Mouse (Mus musculus): ENCODE measurements at regions not wholly inside any gene's neighbourhood (a gene's known extent, or its start where the extent isn't known, plus 50 kb on each side); places are given as distances from the start of the nearest gene placed in this dataset.

GRCm38 (mm10) chr2:147907341-147907740 is 139.4 kb downstream of the Foxa2 start:
- no peak for DNase-seq

DNA sequence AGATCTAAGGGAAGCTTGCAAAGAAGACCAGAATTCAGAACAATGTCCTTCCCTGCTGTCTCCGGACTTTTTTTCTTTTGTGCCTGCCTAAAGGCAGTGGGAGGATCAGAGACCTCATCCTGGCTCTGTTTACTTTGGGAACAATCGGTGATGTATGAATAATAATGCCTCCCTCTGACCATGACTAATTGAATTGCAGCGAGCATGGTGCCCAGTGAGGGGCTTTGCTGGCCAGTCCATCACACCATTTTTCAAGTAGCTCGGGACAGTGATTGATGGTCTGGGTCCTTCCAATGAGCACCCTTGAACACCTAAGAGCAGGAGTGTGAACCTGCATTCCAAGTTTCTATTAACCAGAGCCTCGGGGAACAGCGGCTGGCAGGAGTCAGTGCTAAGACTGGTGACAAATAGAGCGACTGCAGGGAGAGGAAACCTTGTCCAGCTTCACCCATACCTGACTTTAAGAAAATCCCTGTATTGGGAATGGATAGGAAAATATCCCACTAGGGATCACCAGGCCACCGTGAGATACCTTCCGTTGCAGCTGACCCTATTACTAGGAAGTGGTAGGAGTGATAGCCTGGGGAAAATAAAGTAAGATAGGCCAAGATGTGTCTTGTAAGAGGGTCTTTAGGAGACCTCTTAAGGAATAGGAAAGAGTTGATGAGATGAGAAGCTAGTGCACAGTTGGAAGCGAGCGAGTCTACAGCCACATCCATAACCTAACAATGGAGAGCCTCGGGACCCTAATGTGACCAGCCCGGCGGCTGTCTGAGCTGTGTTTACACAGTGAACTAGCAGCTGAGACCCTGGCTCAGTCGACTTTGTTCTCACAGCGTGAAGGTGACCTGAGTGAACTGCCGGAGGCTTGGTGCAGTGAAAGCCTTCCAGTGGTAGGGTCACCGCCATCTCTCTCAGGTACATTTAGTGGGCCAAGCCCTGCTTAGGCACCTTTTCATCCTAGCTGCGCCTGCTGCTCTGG is 140.7 kb downstream of the Foxa2 start:
- DNase-seq = no peak

DNA sequence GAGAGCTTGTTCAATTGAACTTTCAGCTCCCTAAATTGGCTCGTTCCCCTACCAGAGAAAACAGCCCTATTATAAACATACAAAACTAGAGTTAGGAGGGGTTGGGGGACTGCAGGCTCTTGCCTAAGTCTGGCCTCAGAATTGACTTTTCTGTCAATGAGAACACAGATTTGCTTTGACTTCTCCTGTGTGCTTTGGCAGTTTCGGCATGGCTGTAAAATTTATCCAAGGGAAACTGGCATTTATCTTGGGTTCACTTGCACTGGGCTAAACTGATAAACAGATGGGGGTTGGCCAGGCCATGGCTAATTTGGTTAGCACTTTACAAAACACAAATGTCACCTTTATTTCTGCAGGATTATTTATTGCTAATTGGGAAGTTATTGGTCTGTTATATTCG is 141.7 kb downstream of the Foxa2 start:
- no peak for DNase-seq

DNA sequence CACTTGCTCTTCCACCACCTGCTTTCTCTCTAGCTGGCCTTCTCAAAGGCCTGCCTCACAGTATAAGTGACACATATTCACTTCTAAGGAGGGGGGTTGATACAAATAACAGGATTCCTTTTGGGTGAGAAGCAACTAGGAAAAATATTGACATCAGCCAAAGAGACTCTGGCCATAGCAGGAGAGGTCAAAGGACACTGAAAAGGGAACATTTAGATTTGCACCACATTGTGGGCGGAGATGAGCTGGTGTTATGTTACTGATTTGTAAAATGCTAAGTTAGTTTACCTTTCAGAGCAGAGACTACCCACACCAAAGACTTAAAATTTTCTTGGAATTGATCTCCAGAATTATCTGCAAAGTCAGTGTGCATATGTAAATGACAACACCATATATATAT is 147.5 kb downstream of the Foxa2 start:
- no peak for DNase-seq

DNA sequence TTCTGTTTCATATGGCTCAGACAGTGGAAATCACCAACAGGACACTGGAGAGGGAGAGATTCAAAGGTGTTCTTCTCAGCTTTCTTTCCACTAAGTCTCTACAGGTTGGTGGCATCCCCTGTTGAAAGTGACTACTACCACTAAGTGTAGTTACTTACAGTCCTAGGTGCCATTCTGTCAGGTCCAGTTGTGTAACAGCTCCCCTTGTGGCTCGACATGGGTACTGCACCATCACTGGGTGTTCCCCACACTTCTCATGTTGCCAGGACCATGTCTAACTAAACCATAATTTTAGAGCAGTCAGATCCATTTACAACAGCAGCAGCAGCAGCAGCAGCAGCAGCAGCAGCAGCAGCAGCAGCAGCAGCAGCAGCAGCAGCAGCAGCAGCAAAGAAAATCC is 151.1 kb downstream of the Foxa2 start:
- peak; percentile 5 for DNase-seq

DNA sequence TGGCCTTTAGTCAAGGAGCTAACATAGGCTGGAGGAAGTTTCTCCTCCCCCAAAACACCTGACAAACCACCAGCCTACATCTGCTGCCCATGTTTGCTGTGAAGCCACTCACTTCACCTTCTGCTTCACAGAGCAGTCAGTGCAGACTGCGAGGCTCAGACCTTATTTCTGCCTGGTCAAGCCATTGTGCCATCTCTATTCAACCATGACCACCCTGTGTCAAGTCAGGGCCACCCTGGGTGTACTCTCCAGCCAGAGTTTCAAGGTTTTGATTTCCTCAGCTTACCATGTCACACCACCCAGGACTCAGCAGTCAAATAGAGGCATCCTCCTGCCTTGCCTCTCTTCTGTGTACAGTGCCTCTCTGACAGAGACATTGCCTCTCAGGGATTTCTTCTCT is 152.6 kb downstream of the Foxa2 start:
- DNase-seq = no peak

DNA sequence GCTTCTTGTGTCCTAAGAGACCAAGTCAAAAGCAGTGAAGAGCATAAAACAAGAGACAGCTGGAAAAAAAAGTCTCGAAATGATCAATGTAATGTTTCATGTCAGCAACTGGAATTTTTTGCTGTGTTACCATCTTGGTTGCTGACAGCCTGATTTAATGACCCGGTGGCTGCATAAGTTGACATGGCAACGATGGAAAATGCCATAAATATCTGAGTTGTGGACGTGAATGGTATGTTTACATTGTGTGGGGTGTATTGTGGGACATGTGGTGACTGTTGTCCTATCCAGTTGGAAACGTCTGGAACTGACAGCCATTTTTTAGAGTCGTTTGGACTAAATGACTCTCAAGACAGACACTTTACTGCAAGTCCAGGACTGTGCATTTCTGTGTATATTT is 160.6 kb downstream of the Foxa2 start:
- no peak for DNase-seq

- DNase-seq = no peak
Measured at GRCm38 (mm10) chr2:147877907-147878306, 168.9 kb downstream of the Foxa2 start.

GRCm38 (mm10) chr2:147877543-147877904 is 169.2 kb downstream of the Foxa2 start:
- no peak for DNase-seq

DNA sequence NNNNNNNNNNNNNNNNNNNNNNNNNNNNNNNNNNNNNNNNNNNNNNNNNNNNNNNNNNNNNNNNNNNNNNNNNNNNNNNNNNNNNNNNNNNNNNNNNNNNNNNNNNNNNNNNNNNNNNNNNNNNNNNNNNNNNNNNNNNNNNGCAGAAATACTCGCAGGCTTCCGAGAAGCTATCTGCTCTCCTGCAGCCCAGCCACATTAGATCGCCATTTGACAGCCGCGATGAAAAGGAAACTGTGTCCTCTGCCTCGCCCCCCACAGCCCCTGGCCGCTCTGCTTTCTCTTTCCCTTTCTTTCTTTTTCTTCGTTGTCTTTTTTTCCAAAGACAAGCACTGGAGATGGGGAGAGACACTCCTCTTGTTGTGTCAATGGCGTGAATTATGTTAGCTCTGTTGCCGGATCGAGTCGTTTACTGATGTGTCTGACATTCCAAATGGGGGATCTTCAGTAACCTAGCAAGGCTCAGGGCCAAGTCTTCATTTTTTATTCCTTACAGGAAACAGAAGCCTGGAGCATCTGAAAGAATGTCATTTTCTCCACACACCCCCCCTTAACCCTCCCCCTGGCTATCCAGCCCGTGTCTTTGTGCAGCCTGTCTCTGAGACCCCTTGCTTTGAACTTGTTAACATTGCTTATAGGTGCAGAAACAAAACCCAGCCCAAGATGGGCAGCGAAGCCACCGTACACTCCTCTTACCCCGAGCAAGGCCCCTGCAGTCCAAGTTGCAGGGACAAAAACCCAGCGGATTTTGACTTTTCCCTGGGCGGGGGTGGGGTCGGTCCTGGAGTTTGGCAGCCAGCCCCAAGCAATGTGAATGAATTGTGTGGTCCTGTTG is 169.8 kb downstream of the Foxa2 start:
- DNase-seq = no peak

GRCm38 (mm10) chr2:147872972-147873371 is 173.8 kb downstream of the Foxa2 start:
- no peak for DNase-seq

DNA sequence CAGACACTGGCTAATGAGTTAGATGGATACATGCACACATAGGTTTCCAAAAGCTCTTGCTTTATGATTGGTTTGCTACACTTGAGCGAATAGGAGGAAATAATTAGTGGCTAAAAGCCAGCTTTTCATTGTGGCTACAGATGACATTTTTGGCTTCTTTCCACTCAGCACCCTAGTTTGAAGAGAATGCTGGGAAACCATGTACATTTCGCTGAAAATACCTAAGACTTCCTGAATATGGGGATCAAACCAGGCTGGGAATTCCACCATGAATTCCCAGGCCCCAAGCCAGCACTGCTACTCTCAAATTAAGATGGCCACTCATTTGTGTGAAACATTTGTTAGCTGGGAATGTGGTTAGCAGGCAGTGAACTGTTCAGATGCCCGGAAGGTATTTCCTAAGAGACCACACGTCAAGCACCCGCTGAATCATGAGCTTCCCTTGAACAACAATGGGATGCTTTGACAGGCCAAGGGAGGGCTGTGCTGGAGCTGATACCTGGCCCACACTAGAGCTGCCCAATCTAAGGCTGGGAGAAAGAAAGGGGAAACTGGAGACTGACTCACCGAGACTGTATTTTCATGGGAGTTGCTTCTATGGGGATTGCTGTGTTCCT is 195.5 kb downstream of the Foxa2 start:
- no peak for DNase-seq

DNA sequence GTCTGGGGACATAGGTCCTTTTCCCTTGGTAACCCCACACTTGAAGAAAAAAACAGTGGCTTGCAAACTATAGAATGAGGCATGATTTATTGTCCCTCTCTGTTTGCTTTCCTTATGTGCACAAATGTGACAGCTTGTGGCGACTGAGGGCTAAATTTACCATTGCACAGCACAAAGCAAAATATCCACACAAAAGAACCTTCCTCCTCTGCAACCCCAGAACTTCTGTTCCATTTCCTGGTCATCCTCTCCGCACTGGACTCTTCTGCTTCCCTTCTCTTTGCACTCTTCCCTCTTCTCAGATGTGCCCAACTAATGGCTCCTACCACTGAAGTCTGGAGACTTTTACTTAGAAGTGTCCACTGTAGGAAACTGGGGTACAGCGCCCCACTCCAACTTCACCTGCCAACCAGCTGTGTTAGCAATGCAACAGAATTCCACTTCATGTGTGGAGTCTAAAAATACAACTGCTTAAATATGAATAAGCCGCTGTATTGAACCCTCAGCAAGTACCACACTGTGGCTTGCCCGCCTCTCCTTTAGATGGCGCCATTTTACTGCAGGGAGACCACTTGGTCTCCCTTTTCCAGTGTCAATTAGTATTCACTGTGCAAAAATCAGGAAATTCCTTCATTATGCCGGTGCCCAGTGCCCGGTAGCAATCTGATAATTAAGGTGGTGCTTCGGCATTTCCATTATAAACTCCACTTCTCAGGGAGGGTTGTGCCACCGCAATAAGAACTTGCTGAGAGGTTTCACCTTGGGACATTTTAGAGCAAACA is 199.6 kb downstream of the Foxa2 start:
- DNase-seq = no peak

- DNase-seq = no peak
Measured at GRCm38 (mm10) chr2:147845256-147845655, 201.5 kb downstream of the Foxa2 start.

DNA sequence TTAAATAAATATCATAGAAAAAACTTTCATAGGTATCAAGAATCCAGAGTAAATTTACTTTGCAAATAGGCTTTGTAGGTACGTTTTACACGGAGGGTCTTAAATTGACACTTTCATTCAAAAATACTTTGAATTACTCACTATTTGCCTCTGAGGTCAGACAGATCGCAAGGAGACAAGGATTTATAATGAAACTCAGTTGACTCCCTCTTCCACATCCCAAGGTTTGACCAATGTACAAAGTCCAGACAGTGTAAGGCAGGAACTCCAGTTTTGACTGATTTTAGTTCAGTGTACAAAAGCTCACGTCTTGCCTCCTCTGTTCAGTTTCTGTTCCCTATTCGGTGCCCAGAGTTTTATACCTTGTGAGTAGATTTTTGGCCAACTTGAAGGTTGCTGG is 205.8 kb downstream of the Foxa2 start:
- no peak for DNase-seq

DNA sequence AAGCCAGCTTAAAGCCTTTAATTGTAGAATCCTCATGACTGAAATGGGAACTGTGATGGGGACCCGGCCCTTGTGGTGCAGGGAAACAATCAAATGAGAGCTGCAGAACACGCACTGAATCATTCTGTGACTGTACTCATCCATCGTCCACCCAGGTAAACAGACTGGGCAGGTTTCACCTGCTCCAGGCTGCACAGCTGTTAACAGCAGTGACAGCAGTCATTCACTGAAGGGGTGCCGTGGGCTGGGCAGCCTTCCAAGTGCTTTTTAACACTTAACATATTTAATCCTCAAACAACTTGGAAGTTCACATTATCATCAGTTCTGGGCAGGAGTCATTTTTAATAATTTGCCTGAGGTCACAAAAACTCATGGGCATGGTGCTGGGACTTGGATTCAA is 208.2 kb downstream of the Foxa2 start:
- DNase-seq = no peak

- no peak for DNase-seq
Measured at GRCm38 (mm10) chr2:147830551-147830950, 216.2 kb downstream of the Foxa2 start.

DNA sequence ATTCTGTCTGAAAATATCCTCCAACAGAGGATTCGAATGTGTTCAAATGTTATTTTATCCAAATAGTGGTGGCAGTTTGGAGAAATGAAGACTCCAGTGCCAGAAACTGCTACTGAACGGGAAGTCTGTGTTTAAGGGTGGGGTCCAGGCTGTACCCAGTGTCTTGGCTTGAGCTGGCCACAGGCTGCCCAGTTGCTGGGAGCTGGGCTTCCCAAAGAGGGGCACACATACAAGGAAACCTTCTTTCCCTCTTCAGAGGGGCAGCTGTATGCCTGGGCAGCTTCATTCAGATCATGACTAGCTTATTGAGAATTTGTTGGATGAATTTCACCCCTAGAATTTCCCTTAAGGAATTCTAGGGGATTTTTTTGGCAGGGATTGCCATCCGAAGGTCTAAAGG is 229.8 kb downstream of the Foxa2 start:
- DNase-seq = no peak

DNA sequence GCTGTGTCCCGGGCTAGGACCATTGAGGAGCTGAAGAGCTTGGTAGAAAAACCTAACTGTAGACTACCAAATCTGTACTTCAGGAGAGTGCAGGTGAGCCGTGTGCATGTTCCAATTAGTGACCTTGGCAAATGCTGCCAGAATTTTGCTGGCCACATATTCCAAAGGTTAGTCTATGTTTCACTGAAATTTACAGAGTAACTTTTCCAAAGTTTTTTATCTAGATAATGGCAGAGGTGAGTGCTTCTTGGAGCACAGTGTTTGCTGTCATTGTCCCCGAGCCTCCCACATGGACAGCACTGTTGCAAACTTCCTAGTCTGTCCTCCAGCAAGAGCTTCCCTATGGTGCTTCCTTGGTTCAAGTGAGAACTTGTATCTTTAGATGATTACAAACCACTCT is 232.5 kb downstream of the Foxa2 start:
- DNase-seq = no peak

GRCm38 (mm10) chr2:147813516-147813915 is 233.3 kb downstream of the Foxa2 start:
- no peak for DNase-seq

- no peak for DNase-seq
Measured at GRCm38 (mm10) chr2:147808036-147808675, 238.6 kb downstream of the Foxa2 start.

GRCm38 (mm10) chr2:147803102-147803501 is 243.7 kb downstream of the Foxa2 start:
- DNase-seq = no peak

Data from thymus, postnatal 25 days (tissue).